Mouse (Mus musculus) lung, adult 18-20 months (tissue): ENCODE data around the gene Stk11ip.

Experiments
- DNase-seq, 2 experiments: peaks; one replicate each; pipeline ENCODE4 v3.0.0; 2022; ENCODE audit warnings: mixed read lengths in 2 of 2

Gene Stk11ip

DNA sequence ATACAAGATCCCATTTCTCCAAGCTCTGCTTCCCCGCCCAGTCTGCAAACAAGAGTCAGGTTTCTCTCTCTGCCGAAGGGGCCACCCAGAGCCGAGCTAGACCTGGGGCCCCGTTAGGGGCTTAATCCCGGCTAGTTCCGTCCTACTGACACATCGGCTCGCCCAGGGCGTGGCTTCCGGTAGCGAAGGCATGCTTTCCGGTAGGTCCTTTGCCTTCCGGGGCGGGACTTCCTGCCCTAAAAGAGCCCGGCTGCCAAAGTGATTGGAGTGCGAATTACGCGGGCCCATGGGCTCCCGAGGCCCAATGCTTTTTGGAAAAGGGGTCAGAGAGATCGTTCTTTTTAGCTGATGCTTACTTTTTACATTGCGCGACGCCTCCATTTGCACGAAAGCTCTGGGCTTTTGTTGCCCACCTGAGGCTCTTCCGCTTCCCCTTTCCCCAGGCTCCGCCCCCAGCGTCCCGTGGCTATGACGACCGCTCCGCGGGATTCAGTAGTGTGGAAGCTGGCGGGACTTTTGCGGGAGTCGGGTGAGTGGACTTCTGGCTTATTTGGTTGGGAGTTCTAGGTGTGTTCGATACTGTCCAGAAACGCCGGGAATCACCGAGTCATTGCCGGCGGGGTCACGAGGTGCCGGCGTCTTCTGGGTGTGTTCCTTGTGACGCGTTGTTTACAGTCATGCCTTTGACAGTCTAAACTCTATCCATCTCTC lies at the start of gene Stk11ip:
Stk11ip (plus strand) TSS at position 209 of the 711 bp plus-strand sequence.
- DNase-seq = peak; percentile 91 to 95

GRCm38 (mm10) chr1:75476441-75476840 lies 44.9 kb upstream of the Stk11ip start:
- no peak for DNase-seq

GRCm38 (mm10) chr1:75477264-75477965 lies 43.9 kb upstream of the Stk11ip start:
- DNase-seq = peak; percentile 77 to 86

- DNase-seq = no peak
Observed at GRCm38 (mm10) chr1:75477966-75478290, 43.4 kb upstream of the Stk11ip start.

DNA sequence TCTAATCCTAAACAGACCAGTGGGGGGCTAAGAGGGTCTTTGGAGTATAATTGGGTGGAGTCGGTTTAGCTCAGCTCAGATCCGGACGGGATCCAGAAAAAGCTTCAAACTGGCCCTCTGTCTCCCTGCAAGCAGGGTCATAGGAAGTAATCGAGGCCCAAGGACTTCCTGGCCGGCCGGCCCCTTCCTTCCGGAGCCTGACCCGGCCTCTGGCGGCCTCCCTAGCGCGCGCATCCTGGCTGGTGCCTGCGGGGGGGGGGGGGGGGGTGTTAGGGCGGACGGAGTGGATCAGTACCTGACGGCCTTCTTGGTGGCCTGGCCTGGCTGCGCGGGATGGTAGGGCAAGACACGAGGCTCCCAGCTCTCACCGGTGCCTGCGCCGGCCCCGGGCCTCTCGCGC lies 42.8 kb upstream of the Stk11ip start:
- peak; percentile 57 to 67 for DNase-seq

GRCm38 (mm10) chr1:75478916-75479634 lies 42.3 kb upstream of the Stk11ip start, which contains the start of the genes Chpf and Tmem198:
Gene Chpf, minus strand, starts transcription at chr1:75479307.
Gene Tmem198, plus strand, starts transcription at chr1:75479532.
- peak; percentile 96 to 97 for DNase-seq

DNA sequence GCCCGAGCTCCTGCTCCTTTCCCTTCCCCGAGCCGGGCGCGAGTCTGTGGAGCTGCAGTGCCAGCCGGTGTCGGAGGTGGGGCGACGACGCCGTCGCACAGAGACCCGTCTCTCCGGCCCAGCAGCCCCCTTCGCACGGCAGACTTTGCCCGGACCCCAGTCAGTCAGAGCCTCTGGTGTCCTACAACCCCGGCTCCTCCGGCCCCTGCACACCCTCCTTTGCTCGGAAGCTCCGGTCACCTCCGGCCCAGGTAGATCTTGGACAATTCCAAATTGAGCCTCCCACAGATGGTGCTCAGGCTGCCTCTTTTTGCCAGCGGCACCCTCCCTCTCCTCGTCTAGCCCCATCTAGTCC lies 41.7 kb upstream of the Stk11ip start:
- no peak for DNase-seq

DNA sequence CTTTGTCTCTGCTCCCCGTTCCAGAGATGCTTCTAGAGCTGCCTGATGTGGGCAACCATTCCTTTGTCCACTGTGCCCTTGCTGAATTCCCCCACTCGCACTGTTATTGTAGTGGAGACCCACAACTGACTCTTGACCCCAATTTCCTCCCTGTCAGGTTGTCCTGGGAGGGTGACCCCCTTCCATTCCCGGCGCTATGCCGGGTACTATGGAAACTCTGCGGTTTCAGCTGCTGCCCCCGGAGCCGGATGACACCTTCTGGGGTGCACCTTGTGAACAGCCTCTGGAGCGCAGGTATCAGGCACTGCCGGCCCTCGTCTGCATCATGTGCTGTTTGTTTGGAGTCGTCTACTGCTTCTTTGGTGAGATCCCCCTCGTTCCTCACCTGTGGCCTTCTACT lies 41.3 kb upstream of the Stk11ip start:
- no peak for DNase-seq

DNA sequence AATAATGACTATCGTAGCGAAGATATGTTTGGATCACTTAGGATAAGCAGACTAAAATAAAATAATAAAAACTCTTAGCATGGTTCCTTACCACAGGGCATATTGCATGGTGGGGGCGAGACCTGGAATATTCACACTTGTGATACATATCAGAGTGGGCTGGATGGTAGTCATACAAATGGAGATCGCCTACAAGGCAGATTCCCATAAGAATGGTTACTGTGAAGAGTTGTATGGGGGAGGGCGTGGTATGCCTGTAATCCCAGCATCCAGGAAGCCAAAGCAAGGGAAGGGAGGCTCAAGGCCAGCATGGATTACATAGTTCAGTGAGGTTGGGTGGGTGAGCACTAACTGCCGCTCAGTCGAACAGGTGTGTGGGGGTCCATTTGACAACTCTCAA lies 40.6 kb upstream of the Stk11ip start:
- no peak for DNase-seq

DNA sequence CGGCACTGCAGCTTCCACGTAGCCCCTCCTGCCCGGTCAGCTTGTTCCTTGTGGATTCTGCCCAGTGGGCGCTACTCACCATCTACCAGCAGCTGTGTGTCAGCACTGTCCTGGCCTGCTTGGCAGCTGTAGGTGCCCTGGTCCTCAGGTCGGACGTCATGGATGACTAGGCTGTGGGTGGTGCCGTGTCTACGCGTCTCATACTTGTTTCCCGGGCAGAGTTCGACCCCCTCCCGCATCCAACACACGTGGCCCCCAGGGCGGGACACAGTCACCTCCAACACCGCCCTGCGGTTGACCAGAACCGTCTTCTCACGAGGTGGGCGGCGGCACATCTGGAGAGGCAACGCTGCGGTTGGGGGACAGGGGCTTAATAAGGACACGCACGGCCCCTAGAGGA lies 34.8 kb upstream of the Stk11ip start:
- no peak for DNase-seq

- no peak for DNase-seq
Observed at GRCm38 (mm10) chr1:75487040-75487404, 34.3 kb upstream of the Stk11ip start.

GRCm38 (mm10) chr1:75487405-75488161 lies 33.7 kb upstream of the Stk11ip start:
- DNase-seq = peak; percentile 82 to 88

GRCm38 (mm10) chr1:75490785-75491551 lies 30.4 kb upstream of the Stk11ip start:
- DNase-seq = no peak

GRCm38 (mm10) chr1:75492579-75493170 lies 28.7 kb upstream of the Stk11ip start:
- no peak for DNase-seq

DNA sequence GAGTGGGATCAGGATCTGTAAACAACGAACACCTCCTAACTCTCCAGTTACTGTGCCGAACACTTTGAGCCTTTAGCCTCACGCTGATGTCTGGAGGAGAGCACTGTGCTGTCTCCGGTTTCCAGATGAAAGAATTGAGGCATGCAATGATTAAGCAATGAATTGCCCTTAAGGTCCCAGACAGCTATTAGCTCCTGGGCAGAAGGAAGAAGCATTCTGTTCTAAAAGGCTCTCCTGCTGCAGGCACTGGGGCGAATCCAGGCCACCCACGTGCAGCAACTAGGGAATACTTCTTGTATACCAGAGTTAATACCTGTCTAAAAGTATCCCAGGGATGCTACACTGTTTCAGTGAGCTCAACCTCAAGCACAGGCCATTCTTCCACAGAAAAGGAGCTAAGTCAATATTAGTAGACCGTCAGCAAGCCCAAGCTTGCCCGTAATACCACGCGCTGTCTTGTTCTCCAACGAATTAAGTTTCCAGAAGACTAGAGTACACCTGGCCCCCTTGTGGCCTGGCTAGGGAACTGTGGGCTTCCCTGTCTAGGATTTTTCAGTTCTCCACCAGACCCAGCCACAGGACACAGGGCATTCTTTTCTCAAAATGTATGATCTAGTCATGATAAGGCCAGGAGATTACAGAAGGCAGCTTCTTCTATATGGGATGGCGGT lies 26.3 kb upstream of the Stk11ip start:
- DNase-seq = peak in 1 of 2 experiments; percentile 40

DNA sequence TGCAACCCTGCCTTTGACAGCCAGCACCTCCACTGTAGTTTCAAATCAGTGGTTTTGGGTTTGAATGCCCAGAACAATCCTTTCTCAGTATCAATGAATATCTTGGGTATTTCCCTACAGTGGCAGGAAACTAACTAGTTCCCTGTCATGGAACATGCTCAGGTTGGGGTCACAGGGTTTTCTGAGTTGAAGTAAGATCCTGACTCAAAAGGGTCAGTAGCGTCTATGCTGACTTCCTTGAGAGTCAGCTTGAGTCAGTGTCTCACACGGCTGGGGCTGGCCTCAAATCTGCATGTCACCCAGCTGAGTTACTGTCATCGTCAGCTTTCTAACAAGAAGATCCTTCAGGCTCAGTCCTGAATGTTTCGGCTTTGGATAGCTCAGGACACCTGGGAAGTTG lies 22.4 kb upstream of the Stk11ip start:
- DNase-seq = no peak

GRCm38 (mm10) chr1:75499441-75499840 lies 21.9 kb upstream of the Stk11ip start:
- no peak for DNase-seq

GRCm38 (mm10) chr1:75501905-75502304 lies 19.4 kb upstream of the Stk11ip start:
- no peak for DNase-seq

DNA sequence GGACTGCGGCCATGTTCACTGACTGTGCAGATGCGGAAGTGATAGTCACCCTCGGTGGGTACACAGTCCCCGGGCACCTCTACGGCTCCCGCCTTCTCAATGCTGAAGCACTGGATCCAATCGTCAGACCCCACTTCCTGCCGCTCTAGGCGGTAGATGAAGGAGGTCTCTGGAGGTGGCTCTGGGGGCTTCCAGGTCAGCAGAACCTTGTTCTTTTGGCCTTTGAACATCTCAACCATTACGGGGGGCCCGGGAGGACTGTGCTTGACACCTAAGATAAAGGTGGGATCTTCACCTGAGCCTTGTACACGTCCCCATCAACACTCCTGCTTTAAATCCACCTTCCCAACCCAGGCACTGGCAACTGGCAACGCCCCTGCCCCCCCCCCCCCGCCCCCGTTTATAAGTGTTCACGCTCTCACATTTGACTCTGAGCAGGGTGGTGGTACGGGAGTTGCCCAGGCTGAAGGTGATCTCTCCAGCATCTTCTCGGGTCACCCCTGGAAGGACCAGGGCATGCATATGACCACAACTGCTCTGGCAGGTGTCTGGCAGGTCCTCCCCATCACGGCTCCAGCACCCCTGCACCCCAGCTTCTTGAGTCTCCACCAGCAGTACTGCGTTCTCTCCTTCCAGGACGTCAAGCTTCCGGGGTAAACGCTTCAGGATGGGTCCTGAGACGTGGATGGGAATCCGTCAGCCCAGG lies 18.2 kb upstream of the Stk11ip start:
- DNase-seq = no peak

GRCm38 (mm10) chr1:75503651-75503980 lies 17.7 kb upstream of the Stk11ip start:
- DNase-seq = no peak
